Mouse (Mus musculus) heart, adult 2 months (tissue): ENCODE measurements around the gene Stim1.

Experiments used
- CTCF ChIP-seq: fragments of 200-600 bp; IDR thresholded peaks from 2 replicates; pipeline ENCODE4 v1.8.1; 2022; ENCODE audit warnings: antibody characterized with exemption, mild to moderate bottlenecking, moderate library complexity
- EP300 ChIP-seq: fragments of 200-500 bp; IDR thresholded peaks from 2 replicates; pipeline ENCODE4 v1.6.1; 2011; ENCODE audit warnings: low read depth, low read length, control low read depth; ENCODE audit not compliant: insufficient read depth
- POLR2A ChIP-seq: fragments of 200-500 bp; IDR thresholded peaks from 2 replicates; pipeline ENCODE4 v1.6.1; 2011; ENCODE audit warnings: mild to moderate bottlenecking, low read depth, low read length, control low read depth; ENCODE audit not compliant: insufficient read depth

DNA sequence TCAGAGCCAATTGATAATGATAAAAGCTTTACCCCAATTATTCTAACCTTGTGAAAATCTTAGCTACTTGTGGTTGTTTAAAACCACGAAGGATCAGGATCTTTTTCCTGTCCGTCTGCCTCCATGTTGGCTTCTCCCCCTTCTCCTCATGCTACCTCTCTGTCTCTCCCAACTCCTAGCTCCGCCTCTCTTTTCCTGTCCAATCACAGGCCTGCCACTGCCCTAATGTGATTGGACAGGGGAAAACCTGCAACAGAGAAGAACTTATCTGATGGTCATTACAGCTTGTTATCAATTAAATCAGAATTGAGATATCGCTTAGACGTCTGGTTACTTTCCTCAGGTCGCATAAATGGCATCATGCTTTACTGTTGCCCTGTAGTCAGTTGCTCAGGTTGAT is 21.9 kb downstream of the Stim1 start:
- no peak for TF ChIP-seq POLR2A
- TF ChIP-seq EP300, result no peak
- TF ChIP-seq CTCF, result no peak
